Mouse (Mus musculus): ENCODE data around the gene Ssx2ip.
A peak's percentile ranks its signal among the peaks of the same experiment; 100 is the strongest.

Ssx2ip gene

GRCm38 (mm10) chr3:146404311-146405201 is at the start of gene Ssx2ip:
Ssx2ip (plus strand) TSS chr3:146404642.
- DNase-seq = peak; percentile 95

GRCm38 (mm10) chr3:146355146-146355545 is 49.3 kb upstream of the Ssx2ip start:
- no peak for DNase-seq

DNA sequence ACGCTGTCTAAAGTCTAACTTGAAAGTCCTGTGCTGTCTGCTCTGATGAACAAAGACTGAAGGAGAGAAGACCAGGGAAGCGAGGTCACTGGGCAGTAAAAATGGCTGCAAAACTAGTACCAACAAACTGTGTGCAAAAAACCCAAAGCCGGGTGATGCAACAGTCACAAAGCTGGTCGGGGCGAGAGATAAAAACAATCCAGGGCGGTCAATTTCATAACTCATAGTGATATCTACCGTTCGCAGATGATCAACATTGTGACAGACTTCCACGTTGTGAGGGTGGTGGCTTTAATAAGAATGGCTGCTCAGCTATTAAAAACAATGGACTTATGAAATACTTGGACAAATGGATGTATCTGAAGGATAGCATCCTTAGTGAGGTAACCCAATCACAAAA is 39.0 kb upstream of the Ssx2ip start:
- no peak for DNase-seq

- DNase-seq = no peak
Measured at GRCm38 (mm10) chr3:146367058-146367457, 37.4 kb upstream of the Ssx2ip start.

DNA sequence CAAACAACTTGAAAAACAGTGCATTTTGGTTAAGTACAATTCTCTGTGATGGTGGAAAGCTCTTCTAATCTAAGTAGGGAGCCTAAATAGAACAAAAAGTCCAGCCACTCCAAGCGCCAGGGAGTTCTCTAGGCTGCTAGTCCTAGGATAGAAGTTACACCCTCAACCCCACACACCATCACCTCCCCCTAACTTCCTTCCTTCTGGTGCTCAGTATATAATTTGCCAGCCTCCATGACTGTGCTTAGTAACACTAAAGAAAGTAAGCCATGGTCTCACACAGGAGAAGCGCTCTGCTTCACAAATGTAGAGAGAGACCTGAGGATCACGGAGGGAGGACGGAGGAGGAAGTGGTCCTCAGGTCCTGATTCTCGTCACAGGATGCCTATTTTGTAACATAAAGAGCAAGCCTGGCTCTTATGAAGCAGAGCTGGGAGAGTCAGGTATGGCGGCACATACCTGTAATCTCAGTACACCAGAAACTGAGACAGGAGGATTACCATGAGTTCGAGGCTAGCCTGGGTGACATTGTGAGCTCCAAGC is 33.8 kb upstream of the Ssx2ip start:
- no peak for DNase-seq

- DNase-seq = no peak
Measured at GRCm38 (mm10) chr3:146371201-146371600, 33.2 kb upstream of the Ssx2ip start.

DNA sequence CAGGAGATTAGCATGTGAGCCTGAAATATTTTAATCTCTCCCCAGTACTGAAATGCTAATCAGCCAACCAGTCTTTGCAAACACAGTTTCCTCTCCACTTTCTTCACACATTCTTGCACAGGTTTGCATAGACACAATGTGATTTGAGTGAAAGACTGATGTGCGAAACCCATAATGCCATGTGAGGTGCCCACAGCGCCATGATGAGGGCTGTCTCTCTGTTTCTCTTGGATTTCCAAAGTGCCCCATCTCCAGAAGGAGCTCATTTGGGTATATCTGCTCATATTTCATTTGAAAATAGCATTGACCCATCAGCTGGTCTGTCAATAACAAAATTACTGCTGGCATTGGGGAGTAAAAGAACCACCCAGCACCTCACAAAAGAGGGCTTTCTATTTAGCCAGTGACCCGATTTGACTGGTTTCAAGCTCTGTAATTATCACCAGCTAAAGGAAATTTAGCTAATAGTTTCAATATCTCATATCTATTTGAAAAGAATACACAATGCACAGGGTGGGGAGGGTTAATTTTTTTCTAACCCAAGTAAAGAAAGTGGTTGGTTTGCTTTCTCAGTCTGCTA is 29.8 kb upstream of the Ssx2ip start:
- DNase-seq = no peak

- no peak for DNase-seq
Measured at GRCm38 (mm10) chr3:146375224-146375657, 29.2 kb upstream of the Ssx2ip start.

GRCm38 (mm10) chr3:146376337-146377130 is 27.9 kb upstream of the Ssx2ip start:
- no peak for DNase-seq

- no peak for DNase-seq
Measured at GRCm38 (mm10) chr3:146377216-146377615, 27.2 kb upstream of the Ssx2ip start.

DNA sequence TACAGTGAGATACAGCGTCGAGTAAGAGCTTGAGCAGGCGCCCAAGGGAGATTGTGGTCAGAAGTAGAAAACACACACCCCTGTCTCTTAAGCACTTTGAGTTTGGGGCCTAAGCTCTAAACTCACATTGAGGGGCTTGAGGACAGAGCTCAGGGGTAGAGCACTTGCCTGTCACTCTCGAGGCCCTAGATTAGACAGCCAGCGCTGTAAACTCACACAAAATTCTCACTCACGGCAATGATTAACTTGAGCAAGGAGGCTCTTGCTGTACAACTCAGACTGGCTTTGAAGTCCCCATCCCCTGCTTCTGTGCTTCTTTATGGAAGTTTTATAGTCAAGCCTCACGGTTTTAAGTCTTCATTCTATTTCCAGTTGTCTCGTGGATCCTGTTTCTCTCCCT is 25.7 kb upstream of the Ssx2ip start:
- DNase-seq = no peak

- DNase-seq = no peak
Measured at GRCm38 (mm10) chr3:146379740-146380466, 24.5 kb upstream of the Ssx2ip start.

DNA sequence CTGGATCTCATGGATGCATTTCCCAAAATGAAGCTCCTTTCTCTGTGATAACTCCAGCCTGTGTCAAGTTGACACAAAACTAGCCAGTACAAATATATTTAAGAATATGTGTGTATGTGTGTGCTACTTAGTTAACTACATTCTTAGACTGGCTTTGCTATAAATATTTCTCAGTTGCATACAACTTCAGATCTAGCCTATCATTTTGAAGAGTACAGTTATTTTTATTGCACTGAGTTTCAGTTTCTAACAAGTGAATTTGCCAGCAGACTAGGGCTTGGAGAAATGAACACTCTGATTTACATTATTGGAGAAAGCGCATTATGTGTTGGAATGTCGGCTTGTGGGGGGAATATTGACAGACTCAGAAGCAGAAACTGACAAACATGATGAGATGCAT is 23.6 kb upstream of the Ssx2ip start:
- DNase-seq = no peak

DNA sequence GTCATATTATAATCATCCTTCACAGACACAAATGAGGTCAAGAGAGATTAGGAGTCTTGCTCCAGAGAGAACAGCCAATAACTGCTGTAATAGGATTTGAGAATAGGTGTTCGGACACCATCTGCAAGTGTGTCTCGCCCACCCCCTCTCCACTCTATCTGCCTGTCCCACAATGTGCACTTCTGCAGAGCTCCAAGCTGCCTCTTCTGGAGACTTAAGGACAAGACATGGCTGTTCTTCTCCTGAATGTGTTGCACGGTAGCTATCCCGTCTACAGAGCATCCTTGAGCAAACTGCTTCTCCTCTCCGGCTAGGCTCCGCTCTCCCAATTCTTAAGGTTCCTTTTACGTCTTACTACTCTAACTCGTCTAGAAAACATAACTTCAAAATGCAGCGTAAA is 23.0 kb upstream of the Ssx2ip start:
- no peak for DNase-seq

DNA sequence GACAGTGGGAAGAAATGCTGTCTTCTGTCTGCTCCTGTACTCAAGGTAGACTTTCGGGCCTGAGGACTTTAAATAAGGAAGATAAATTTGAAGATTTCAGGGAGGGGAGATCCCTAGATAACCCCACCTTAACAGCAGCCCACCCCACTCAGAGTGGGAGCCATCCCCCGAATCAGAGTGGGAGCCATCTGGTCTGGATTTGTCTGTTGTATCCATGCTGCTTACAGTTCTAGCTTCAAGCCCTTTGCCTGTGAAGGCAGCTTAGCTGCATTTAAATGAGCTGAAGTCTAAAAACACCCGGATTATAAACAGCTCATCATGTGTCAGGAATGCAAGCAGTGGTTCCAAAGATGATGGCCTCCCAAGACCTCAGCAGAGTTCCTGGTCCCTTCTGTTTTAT is 17.6 kb upstream of the Ssx2ip start:
- DNase-seq = no peak

DNA sequence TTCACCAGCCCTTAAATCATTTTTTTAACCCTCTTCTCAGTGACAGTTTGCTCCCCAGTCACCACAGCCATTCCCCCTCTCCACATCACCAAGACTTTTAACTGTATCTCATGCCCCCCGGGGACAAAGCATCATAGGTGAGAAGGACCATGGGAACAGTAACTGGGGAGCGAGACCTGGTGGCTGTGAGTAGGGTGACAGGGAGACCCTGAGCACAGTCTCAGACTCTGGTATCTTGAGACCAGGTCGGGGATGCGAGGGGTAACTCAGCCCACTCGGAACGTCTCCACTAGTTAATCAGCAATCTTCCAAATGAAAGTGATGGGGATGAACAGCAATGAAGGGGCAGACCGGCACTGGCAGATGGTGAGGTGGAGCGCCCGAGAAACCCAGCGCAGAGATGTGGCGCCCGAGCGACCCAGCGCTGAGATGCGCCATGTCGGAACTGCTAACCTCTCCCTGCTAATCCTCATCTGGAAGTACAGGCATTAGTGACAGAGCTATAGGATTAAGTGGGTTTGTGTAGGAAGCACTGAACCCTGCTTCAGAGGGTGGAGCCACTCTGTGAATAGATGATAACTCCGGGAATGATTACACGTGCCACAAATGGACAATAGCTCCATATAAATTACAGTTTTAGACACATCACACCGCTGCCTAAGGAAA is 11.7 kb upstream of the Ssx2ip start:
- DNase-seq = no peak

DNA sequence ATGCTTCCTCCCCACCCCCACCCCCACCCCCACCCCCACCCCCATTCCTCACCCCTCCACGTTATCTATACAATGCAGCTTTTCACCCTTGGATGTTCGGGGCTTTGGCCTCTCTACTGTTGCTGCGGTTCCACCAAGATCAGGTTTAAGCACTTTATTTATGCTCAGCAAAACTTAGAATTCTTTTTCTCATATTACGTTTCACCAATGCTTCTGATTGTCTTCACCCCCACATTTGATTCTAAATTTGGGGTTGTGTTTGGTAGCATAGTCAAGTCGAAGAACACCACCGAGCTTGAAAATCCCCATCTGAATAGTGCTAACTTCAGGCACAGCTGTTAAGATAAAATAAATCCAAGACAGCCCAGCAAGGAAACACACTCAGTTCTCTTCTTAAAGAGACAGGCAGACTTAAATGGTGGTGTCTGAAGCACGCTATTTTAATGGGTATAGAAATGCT is 10.8 kb upstream of the Ssx2ip start:
- DNase-seq = no peak

GRCm38 (mm10) chr3:146396256-146396655 is 8.2 kb upstream of the Ssx2ip start:
- DNase-seq = no peak

GRCm38 (mm10) chr3:146396934-146397333 is 7.5 kb upstream of the Ssx2ip start:
- no peak for DNase-seq

DNA sequence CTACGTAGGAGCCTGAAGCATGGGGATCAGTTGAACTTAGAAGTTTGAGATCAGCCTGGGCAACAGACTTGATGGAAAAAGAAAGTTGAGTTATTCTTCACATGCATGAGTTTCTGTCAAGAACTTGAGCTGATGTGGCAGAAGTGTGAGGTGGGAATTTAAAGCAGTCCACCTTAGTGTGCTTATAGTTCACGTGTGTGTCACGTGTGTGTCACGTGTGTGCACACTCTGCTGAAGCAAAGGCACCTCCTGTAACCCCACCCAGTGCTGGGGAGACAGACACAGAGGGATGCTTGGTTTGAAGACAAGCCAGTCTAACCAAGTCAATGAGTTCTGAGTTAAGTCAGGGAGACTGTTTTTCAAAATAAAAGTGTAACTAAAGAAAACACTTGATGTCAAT is 6.6 kb upstream of the Ssx2ip start:
- no peak for DNase-seq

DNA sequence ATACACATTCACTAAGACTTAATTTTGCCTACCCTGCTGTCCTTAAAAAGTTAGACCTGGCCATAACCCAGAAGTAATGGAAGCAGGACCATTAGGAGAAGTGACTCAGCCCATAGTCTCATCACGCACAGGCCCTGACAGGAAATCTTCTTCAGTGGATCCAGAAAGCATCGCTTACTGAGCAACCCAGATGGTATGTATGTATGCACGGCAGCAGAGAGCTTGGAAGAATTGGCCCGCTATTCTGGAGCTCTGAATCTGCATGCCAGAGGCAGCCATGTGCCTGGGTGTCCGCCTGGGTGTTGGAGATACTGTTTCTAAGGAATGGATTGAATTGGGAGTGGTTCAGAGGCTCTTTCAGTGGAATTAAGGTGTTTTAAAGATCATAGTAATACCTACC is 5.2 kb upstream of the Ssx2ip start:
- DNase-seq = peak; percentile 49

- DNase-seq = no peak
Measured at GRCm38 (mm10) chr3:146403770-146404169, 672 bp upstream of the Ssx2ip start.

Measured in layer of hippocampus, adult 9-11 months (tissue).